Mouse (Mus musculus) layer of hippocampus, postnatal 14 days (tissue): Measurements from ENCODE around the gene Ripply2. TPM values are rescaled to one million over a fixed set of nuclear protein-coding genes. Genes with fewer than 3 reads are reported as not detected.

ENCODE experiments used
- DNase-seq, 2 experiments: peaks; one replicate each; pipeline ENCODE4 v3.0.0; 2021 to 2022; ENCODE audit warnings: low spot score in 2 of 2, mixed read lengths in 1 of 2
- total RNA-seq, 2 experiments: library from RNA; stranded (reverse); gene quantifications; 2 replicates each; pipeline ENCODE4 v1.2.3; 2021

Gene Ripply2
- total RNA-seq, 2 experiments from 2014 or later = 7.3 to 9.3 TPM

DNA sequence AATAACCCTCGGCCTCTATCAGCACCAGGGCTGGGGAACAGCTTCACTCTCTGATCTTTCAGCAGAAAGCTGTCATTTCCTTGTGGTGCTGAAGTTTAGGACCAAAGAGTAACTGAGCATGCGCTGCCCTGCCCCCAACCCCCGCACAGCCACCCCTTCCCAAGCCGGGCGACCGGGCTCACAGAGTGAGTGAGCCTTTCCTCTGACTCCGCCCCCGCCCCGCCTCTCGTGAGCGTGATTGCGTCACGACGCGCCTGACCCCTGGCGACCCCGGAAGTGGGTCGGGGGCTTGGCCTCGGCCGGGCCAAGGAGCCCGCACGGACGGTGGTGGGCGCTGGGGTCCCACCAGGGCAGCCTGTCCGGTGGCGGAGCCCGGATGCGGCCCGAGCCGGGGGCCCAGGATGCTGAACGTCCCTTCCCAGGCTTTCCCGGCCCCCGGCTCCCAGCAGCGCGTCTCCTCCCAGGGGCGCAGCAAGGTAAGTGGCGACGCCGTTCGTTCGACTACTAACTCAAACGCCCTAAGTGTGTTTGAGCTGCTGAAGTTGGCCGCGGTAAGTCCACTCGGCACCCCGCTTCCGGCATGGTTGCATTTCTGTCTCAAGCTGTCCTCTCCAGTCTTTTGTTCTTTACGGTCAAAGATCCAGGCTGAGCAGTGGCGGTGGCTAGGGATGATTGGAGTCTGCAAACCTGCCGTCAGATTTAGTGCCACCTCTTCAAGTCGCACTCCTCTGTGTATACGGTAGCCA lies 6.6 kb downstream of the Ripply2 start, which contains the start of gene Cyb5r4:
Gene Cyb5r4 (plus strand): TSS at position 237 of the 746 bp plus-strand sequence.
- peak; percentile 92 to 96 for DNase-seq

DNA sequence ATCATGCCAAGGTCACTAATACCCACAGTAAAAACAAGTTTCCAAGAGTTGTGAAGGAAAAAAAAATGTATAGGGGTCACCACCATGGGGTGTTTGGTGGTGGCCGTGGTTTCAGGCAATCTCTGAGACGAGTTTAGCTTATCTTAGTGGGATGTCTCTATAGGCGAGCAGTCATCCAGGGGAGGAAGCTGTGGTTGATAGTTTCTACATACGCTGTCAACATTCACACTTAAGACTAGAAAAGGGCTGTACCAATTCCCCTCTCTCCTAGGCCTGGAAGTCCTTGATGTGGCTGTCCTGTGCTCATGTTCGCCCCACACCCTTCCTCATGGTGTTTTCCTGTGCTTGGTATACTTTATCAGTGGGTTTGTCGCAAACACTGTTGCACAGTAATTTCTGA lies 10.4 kb downstream of the Ripply2 start:
- DNase-seq = no peak

DNA sequence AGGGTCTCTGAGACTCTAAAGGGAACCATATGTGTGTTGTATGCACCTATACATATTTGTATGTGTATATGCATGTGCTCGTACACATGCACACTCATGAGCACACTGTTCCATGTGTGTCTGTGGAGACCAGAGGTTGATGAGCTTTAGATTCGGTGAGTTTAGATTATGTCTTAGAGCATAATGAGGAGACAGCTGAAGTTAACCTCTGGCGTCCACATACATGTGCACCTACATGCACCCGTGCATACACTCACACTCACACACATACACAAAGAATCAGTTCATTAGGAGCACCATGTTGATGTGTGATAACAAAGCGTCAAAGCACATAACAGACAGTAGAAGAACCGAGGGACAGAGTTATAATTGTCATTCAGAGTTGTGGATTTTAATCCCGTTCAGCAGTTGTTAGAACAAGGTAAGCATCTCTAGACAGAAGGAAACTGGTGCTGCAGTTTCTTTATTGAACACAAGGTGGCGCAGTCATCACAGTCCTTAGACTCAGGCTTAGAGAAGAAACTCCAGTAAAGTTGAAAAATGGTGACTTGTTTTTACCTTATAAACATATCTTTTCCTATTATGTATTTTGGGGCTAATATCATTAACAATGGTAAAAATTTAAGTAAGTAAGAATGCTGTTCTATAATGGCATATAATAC lies 12.2 kb downstream of the Ripply2 start:
- DNase-seq = peak; percentile 55 to 76

- DNase-seq = no peak
Measured at GRCm38 (mm10) chr9:87032196-87032595, 16.9 kb downstream of the Ripply2 start.

GRCm38 (mm10) chr9:87034831-87035580 lies 19.7 kb downstream of the Ripply2 start:
- DNase-seq = no peak

DNA sequence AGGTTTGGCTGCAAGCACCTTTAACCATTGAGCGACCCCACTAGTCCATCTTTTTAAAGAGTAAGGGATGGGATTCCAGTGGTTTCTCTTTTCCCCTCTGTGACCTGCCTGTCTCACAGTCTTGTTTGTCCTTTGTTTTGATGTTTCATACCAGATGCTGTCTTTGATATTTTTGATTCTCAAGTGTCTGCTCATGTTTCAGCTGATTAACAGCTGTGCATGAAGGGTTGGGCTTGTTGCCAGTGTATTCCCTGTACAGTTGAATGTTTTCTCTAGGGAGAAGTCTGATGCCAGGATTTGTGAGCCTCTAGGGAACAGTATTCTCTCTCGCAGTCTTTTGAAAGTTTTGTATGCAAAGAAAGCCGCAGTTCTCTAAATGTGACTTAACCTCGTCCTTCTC lies 34.1 kb downstream of the Ripply2 start:
- DNase-seq = peak in 1 of 2 experiments; percentile 29

DNA sequence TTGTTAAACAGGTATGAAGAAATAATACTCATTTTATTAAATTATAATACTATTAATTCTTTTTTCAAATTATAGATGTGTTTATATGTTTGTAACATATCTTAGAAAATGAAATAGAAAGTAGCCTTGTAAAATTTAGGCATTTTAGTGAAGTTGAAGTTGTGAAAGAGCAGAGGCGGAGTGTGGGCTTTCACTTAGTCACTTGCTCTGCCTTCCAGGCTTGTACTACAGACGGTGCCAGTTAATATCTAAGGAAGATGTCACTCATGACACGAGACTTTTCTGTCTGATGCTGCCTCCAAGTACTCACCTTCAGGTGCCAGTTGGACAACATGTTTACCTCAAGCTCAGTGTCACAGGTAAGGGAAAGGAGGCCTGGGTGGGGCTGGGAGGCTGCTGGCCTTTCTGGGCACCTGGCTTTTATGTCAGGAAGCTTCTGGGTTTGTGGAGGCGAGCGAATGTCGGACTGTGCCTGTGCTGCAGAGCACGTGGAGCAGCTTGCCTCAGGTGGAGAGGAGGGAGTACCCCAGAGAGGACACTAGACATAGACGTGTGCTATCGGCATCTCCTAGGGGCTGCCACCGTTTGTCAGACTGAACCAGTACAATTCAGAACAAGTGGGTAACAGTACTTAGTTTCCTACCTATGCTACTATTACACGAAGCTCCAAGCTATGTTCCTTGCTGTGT lies 40.4 kb downstream of the Ripply2 start:
- DNase-seq = no peak

- DNase-seq = no peak
Measured at GRCm38 (mm10) chr9:87062337-87062736, 47.0 kb downstream of the Ripply2 start.

GRCm38 (mm10) chr9:87068160-87068559 lies 52.8 kb downstream of the Ripply2 start:
- DNase-seq = no peak

Other genes with a start within 250 kb of the Ripply2 start
- gene Snap91, start 134.9 kb upstream of the Ripply2 start, total RNA-seq = 100 to 1,000 TPM; 507 to 511 TPM
- 10 to 100 TPM; 33.8 to 33.9 TPM for gene Cyb5r4, start 6.5 kb downstream of the Ripply2 start, total RNA-seq
- 1 to 10 TPM; 4.7 to 4.9 TPM for gene Mrap2, start 128.8 kb downstream of the Ripply2 start, total RNA-seq
- 10 to 100 TPM in 1 of 2 experiments, 1 to 10 TPM in 1; 6.2 to 10.3 TPM for gene Cep162, start 240.0 kb downstream of the Ripply2 start, total RNA-seq